Mouse (Mus musculus): ENCODE data around the gene Wdr75. TPM values are rescaled to one million over a fixed set of nuclear protein-coding genes. Genes with fewer than 3 reads are reported as not detected.

The Wdr75 gene
- total and polyA plus RNA-seq, 2 experiments = 18.0 to 19.3 TPM

GRCm38 (mm10) chr1:45761468-45761795 is 33.5 kb upstream of the Wdr75 start:
- Histone ChIP-seq H3K36me3 (ENCODE audit: control insufficient read depth, insufficient read depth, low read length) (no peaks in the 10 kb centered on the region), H3K9ac (ENCODE audit: low read depth, low read length) (no peak overlapping the region), H3K27ac (replicated peaks; ENCODE audit: insufficient read depth, low read depth, low read length) (no peak overlapping the region), H3K79me2 (ENCODE audit: control insufficient read depth, insufficient read depth, low read length) (no peaks in the 10 kb centered on the region), H3K4me1 (ENCODE audit: control insufficient read depth, insufficient read depth, low read length) (no peaks in the 10 kb centered on the region), H3K27me3 (ENCODE audit: control insufficient read depth, insufficient read depth, low read length) (no peaks in the 10 kb centered on the region), H3K4me3 (ENCODE audit: insufficient read depth, low read depth, low read length) (no peak overlapping the region)
- 59% methylated on average over 1 of the region's 1 CpGs for WGBS
- TF ChIP-seq POLR2A (IDR thresholded peaks at IDR 0.05; ENCODE audit: extremely low read depth, insufficient read depth, low read length) (no peak), CTCF (IDR thresholded peaks at IDR 0.05; ENCODE audit: low read depth, low read length) (no peak)
- no peak for DNase-seq (ENCODE audit: extremely low read depth, low read depth, low spot score)

- no peaks in the 10 kb centered on the region for H3K36me3 ChIP-seq (ENCODE audit: control insufficient read depth, insufficient read depth, low read length)
- H3K27ac ChIP-seq (replicated peaks; ENCODE audit: insufficient read depth, low read depth, low read length) = no peak overlapping the region
- peak; percentile 10 for DNase-seq (ENCODE audit: extremely low read depth, low read depth, low spot score)
- no peak for TF ChIP-seq POLR2A (IDR thresholded peaks at IDR 0.05; ENCODE audit: extremely low read depth, insufficient read depth, low read length)
- WGBS = 66% methylated on average over 4 of the region's 4 CpGs
- H3K27me3 ChIP-seq (ENCODE audit: control insufficient read depth, insufficient read depth, low read length) = no peaks in the 10 kb centered on the region
- no peaks in the 10 kb centered on the region for H3K79me2 ChIP-seq (ENCODE audit: control insufficient read depth, insufficient read depth, low read length)
- no peaks in the 10 kb centered on the region for H3K4me1 ChIP-seq (ENCODE audit: control insufficient read depth, insufficient read depth, low read length)
- H3K4me3 ChIP-seq (ENCODE audit: insufficient read depth, low read depth, low read length) = no peak overlapping the region
- H3K9ac ChIP-seq (ENCODE audit: low read depth, low read length) = no peak overlapping the region
These were observed 29.3 kb upstream of the Wdr75 start for GRCm38 (mm10) chr1:45765678-45766077.

GRCm38 (mm10) chr1:45766123-45766522 is 28.8 kb upstream of the Wdr75 start:
- no peaks in the 10 kb centered on the region for H3K79me2 ChIP-seq (ENCODE audit: control insufficient read depth, insufficient read depth, low read length)
- H3K27ac ChIP-seq (replicated peaks; ENCODE audit: insufficient read depth, low read depth, low read length) = no peak overlapping the region
- no peak overlapping the region for H3K4me3 ChIP-seq (ENCODE audit: insufficient read depth, low read depth, low read length)
- peak; percentile 50 for DNase-seq (ENCODE audit: extremely low read depth, low read depth, low spot score)
- H3K9ac ChIP-seq (ENCODE audit: low read depth, low read length) = no peak overlapping the region
- no peaks in the 10 kb centered on the region for H3K4me1 ChIP-seq (ENCODE audit: control insufficient read depth, insufficient read depth, low read length)
- H3K36me3 ChIP-seq (ENCODE audit: control insufficient read depth, insufficient read depth, low read length) = no peaks in the 10 kb centered on the region
- no peaks in the 10 kb centered on the region for H3K27me3 ChIP-seq (ENCODE audit: control insufficient read depth, insufficient read depth, low read length)
- no peak for TF ChIP-seq POLR2A (IDR thresholded peaks at IDR 0.05; ENCODE audit: extremely low read depth, insufficient read depth, low read length)
- TF ChIP-seq CTCF (IDR thresholded peaks at IDR 0.05; ENCODE audit: low read depth, low read length) = peak; percentile 60
- 25% methylated on average over 8 of the region's 8 CpGs for WGBS

GRCm38 (mm10) chr1:45767533-45767932 is 27.4 kb upstream of the Wdr75 start:
- DNase-seq (ENCODE audit: extremely low read depth, low read depth, low spot score) = no peak
- H3K27ac ChIP-seq (replicated peaks; ENCODE audit: insufficient read depth, low read depth, low read length) = no peak overlapping the region
- no peaks in the 10 kb centered on the region for H3K27me3 ChIP-seq (ENCODE audit: control insufficient read depth, insufficient read depth, low read length)
- no peak overlapping the region for H3K4me3 ChIP-seq (ENCODE audit: insufficient read depth, low read depth, low read length)
- H3K4me1 ChIP-seq (ENCODE audit: control insufficient read depth, insufficient read depth, low read length) = no peaks in the 10 kb centered on the region
- no peaks in the 10 kb centered on the region for H3K36me3 ChIP-seq (ENCODE audit: control insufficient read depth, insufficient read depth, low read length)
- H3K79me2 ChIP-seq (ENCODE audit: control insufficient read depth, insufficient read depth, low read length) = no peaks in the 10 kb centered on the region
- TF ChIP-seq CTCF (IDR thresholded peaks at IDR 0.05; ENCODE audit: low read depth, low read length) (no peak), POLR2A (IDR thresholded peaks at IDR 0.05; ENCODE audit: extremely low read depth, insufficient read depth, low read length) (no peak)
- 64% methylated on average over 5 of the region's 5 CpGs for WGBS
- H3K9ac ChIP-seq (ENCODE audit: low read depth, low read length) = no peak overlapping the region

GRCm38 (mm10) chr1:45769321-45769720 is 25.6 kb upstream of the Wdr75 start:
- TF ChIP-seq CTCF (IDR thresholded peaks at IDR 0.05; ENCODE audit: low read depth, low read length) = no peak
- TF ChIP-seq POLR2A (IDR thresholded peaks at IDR 0.05; ENCODE audit: extremely low read depth, insufficient read depth, low read length) = no peak
- H3K4me1 ChIP-seq (ENCODE audit: control insufficient read depth, insufficient read depth, low read length) = no peaks in the 10 kb centered on the region
- H3K9ac ChIP-seq (ENCODE audit: low read depth, low read length) = no peak overlapping the region
- no peaks in the 10 kb centered on the region for H3K79me2 ChIP-seq (ENCODE audit: control insufficient read depth, insufficient read depth, low read length)
- H3K36me3 ChIP-seq (ENCODE audit: control insufficient read depth, insufficient read depth, low read length) = no peaks in the 10 kb centered on the region
- DNase-seq (ENCODE audit: extremely low read depth, low read depth, low spot score) = no peak
- WGBS = 91% methylated on average over 13 of the region's 13 CpGs
- no peak overlapping the region for H3K4me3 ChIP-seq (ENCODE audit: insufficient read depth, low read depth, low read length)
- H3K27me3 ChIP-seq (ENCODE audit: control insufficient read depth, insufficient read depth, low read length) = no peaks in the 10 kb centered on the region
- no peak overlapping the region for H3K27ac ChIP-seq (replicated peaks; ENCODE audit: insufficient read depth, low read depth, low read length)

GRCm38 (mm10) chr1:45770051-45770450 is 24.9 kb upstream of the Wdr75 start:
- no peak for DNase-seq (ENCODE audit: extremely low read depth, low read depth, low spot score)
- H3K36me3 ChIP-seq (ENCODE audit: control insufficient read depth, insufficient read depth, low read length) = no peaks in the 10 kb centered on the region
- no peak overlapping the region for H3K4me3 ChIP-seq (ENCODE audit: insufficient read depth, low read depth, low read length)
- H3K4me1 ChIP-seq (ENCODE audit: control insufficient read depth, insufficient read depth, low read length) = no peaks in the 10 kb centered on the region
- WGBS = 92% methylated on average over 2 of the region's 2 CpGs
- no peaks in the 10 kb centered on the region for H3K79me2 ChIP-seq (ENCODE audit: control insufficient read depth, insufficient read depth, low read length)
- no peak overlapping the region for H3K27ac ChIP-seq (replicated peaks; ENCODE audit: insufficient read depth, low read depth, low read length)
- H3K27me3 ChIP-seq (ENCODE audit: control insufficient read depth, insufficient read depth, low read length) = no peaks in the 10 kb centered on the region
- no peak overlapping the region for H3K9ac ChIP-seq (ENCODE audit: low read depth, low read length)
- no peak for TF ChIP-seq POLR2A (IDR thresholded peaks at IDR 0.05; ENCODE audit: extremely low read depth, insufficient read depth, low read length)
- 0 out of 2 replicates have a peak, but pooled peaks have one; percentile 1 for TF ChIP-seq CTCF (IDR thresholded peaks at IDR 0.05; ENCODE audit: low read depth, low read length)
